Mouse (Mus musculus) embryo, embryonic 10.5 days (tissue): ENCODE data around the gene Macrod1.

Experiments
- DNase-seq: peaks from one replicate; pipeline ENCODE4 v3.0.0-alpha.2; 2015; ENCODE audit warnings: low spot score

Gene Macrod1

GRCm38 (mm10) chr19:7199089-7199488 lies 142.5 kb downstream of the Macrod1 start:
- no peak for DNase-seq

GRCm38 (mm10) chr19:7200427-7200826 lies 143.8 kb downstream of the Macrod1 start:
- DNase-seq: no peak

- DNase-seq: no peak
Observed at GRCm38 (mm10) chr19:7204898-7205297, 148.3 kb downstream of the Macrod1 start.

GRCm38 (mm10) chr19:7205326-7205725 lies 148.7 kb downstream of the Macrod1 start:
- DNase-seq: no peak

GRCm38 (mm10) chr19:7205753-7206736 lies 149.4 kb downstream of the Macrod1 start, which contains the start of gene Otub1:
Gene Otub1, minus strand, starts transcription at chr19:7206316.
- DNase-seq: peak; percentile 98

- DNase-seq: no peak
Observed at GRCm38 (mm10) chr19:7209907-7210646, 153.5 kb downstream of the Macrod1 start.

GRCm38 (mm10) chr19:7212216-7212615 lies 155.6 kb downstream of the Macrod1 start:
- no peak for DNase-seq

- no peak for DNase-seq
Observed at GRCm38 (mm10) chr19:7213010-7213409, 156.4 kb downstream of the Macrod1 start.

GRCm38 (mm10) chr19:7214484-7214883 lies 157.9 kb downstream of the Macrod1 start:
- DNase-seq: no peak

GRCm38 (mm10) chr19:7217162-7217925 lies 160.7 kb downstream of the Macrod1 start, which contains the start of gene Cox8a:
Gene Cox8a, minus strand, starts transcription at chr19:7217616.
- peak; percentile 99 for DNase-seq

- no peak for DNase-seq
Observed at GRCm38 (mm10) chr19:7217926-7218267, 161.3 kb downstream of the Macrod1 start.

GRCm38 (mm10) chr19:7218753-7219152 lies 162.1 kb downstream of the Macrod1 start:
- no peak for DNase-seq

GRCm38 (mm10) chr19:7222196-7222595 lies 165.6 kb downstream of the Macrod1 start:
- no peak for DNase-seq

GRCm38 (mm10) chr19:7223488-7223887 lies 166.9 kb downstream of the Macrod1 start:
- no peak for DNase-seq

GRCm38 (mm10) chr19:7224253-7224652 lies 167.6 kb downstream of the Macrod1 start:
- no peak for DNase-seq

GRCm38 (mm10) chr19:7225096-7225690 lies 168.6 kb downstream of the Macrod1 start:
- no peak for DNase-seq

GRCm38 (mm10) chr19:7226511-7226914 lies 169.9 kb downstream of the Macrod1 start:
- DNase-seq: no peak

- DNase-seq: peak; percentile 80
Observed at GRCm38 (mm10) chr19:7234537-7235221, 178.1 kb downstream of the Macrod1 start.

- no peak for DNase-seq
Observed at GRCm38 (mm10) chr19:7235461-7235860, 178.9 kb downstream of the Macrod1 start.

GRCm38 (mm10) chr19:7236011-7236410 lies 179.4 kb downstream of the Macrod1 start:
- no peak for DNase-seq

GRCm38 (mm10) chr19:7236742-7237141 lies 180.1 kb downstream of the Macrod1 start:
- DNase-seq: no peak
